Mouse (Mus musculus) testis, adult 2 months (tissue): ENCODE data around the gene Gm19402. TPM values are rescaled to one million over a fixed set of nuclear protein-coding genes. Genes with fewer than 3 reads are reported as not detected.

Source experiments
- H3K27ac ChIP-seq: fragments of 200-500 bp; 2 replicates; pipeline ENCODE4 v1.5.1; 2012; ENCODE audit warnings: low read depth, low read length; ENCODE audit not compliant: control insufficient read depth, insufficient read depth
- H3K27me3 ChIP-seq: fragments of 200-500 bp; 2 replicates; pipeline ENCODE4 v1.6.1; 2012; ENCODE audit warnings: mild to moderate bottlenecking, low read length, moderate library complexity; ENCODE audit not compliant: control insufficient read depth, insufficient read depth
- H3K36me3 ChIP-seq: fragments of 200-500 bp; 2 replicates; pipeline ENCODE4 v1.6.1; 2012; ENCODE audit warnings: mild to moderate bottlenecking, low read length; ENCODE audit not compliant: control insufficient read depth, insufficient read depth
- H3K4me1 ChIP-seq: fragments of 200-500 bp; 2 replicates; pipeline ENCODE4 v1.6.1; 2012; ENCODE audit warnings: low read length; ENCODE audit not compliant: control insufficient read depth, insufficient read depth
- H3K4me3 ChIP-seq: fragments of 200-500 bp; 2 replicates; pipeline ENCODE4 v1.5.1; 2012; ENCODE audit warnings: low read depth, mild to moderate bottlenecking, low read length, moderate library complexity, mixed read lengths; ENCODE audit not compliant: control insufficient read depth
- CTCF ChIP-seq: fragments of 200-500 bp; IDR thresholded peaks from 2 replicates; pipeline ENCODE4 v1.5.1; 2012; ENCODE audit warnings: low read depth, mild to moderate bottlenecking, inconsistent platforms, low read length, moderate library complexity; ENCODE audit not compliant: control insufficient read depth, insufficient read depth, insufficient replicate concordance
- POLR2A ChIP-seq: fragments of 200-500 bp; IDR thresholded peaks from 2 replicates; pipeline ENCODE4 v1.6.1; 2012; ENCODE audit warnings: low read depth, mild to moderate bottlenecking, inconsistent platforms, low read length, moderate library complexity; ENCODE audit not compliant: control insufficient read depth
- polyA plus RNA-seq: library from polyadenylated mRNA; depleted of rRNA; stranded (reverse); fragments of >200 nt; gene quantifications from 2 replicates; pipeline ENCODE4 v1.2.3, GENCODE M21; 2012

The Gm19402 gene
- polyA plus RNA-seq, 1 experiment: not detected

DNA sequence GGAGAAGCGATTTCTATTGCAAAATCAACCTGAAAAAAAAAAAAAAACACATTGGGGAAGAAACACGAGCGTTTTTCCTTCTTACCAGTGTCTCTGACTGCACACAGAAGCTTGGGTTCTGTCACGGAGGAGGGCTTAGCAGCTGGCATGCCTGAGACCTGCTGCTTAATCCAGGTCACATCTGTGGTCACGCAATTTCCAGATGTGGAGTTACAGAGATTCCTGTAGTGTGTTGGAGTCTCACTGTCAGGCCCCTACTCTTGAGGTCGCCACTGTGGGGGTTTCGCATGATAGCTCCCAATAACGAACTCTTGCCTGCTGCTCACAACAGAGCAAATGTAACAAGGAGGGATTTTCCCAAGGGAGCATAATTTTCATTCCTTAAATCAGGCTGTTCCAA is 6.4 kb downstream of the Gm19402 start:
- Histone ChIP-seq H3K27ac (no peak overlapping the region), H3K27me3 (no peaks in the 10 kb centered on the region), H3K4me1 (no peaks in the 10 kb centered on the region), H3K36me3 (no peaks in the 10 kb centered on the region), H3K4me3 (no peak overlapping the region)
- TF ChIP-seq CTCF (no peak), POLR2A (no peak)

DNA sequence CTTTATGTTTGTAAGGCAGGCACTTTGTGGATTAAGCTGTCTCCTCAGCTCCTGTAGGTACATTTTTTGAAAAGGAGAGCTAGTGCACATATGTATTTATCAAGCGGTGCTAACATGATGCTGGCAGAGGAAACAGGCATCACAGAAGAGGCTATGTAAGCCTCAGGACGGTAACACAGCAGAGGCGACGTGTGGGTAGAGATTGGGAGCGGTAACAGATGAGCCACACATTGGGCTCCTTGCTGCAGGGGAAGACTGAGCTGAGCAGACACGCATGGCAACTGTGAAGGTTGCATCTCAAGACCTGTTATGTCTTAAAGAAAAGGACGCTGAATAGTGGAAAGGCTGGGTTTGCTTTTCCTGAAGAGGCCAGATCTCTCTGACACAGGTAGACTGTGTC is 7.6 kb downstream of the Gm19402 start:
- H3K4me3 ChIP-seq: no peak overlapping the region
- no peak for TF ChIP-seq CTCF
- no peak for TF ChIP-seq POLR2A
- H3K27ac ChIP-seq: no peak overlapping the region
- H3K27me3 ChIP-seq: no peaks in the 10 kb centered on the region
- 0 out of 2 replicates have a peak, but pooled peaks cover 2% of the 10 kb centered on the region for H3K4me1 ChIP-seq
- H3K36me3 ChIP-seq: no peaks in the 10 kb centered on the region

DNA sequence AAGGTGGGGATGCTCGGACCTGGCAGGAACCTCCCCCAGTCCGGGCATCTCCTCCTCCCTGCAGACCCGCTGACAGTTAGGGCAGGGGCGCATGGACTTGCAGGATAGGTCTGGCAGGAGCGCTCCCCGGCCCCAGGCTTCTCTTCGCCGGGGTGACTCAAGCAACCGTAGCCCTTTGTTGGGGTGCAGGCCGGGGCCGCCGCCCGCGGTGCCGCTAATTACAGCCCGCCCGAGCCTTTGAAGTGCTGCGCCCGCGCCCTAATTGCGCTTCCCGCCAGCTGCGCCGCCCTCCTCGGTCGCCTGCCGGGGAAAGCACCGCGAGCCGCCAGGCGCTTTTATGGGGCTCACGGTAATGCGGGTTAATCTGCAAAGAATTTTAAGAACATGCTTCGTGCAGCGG is 13.0 kb downstream of the Gm19402 start:
- H3K27me3 ChIP-seq: no peaks in the 10 kb centered on the region
- H3K4me1 ChIP-seq: peaks cover 2% of the 10 kb centered on the region; the same call in 1 of the 2 replicates
- no peak for TF ChIP-seq POLR2A
- TF ChIP-seq CTCF: no peak
- no peaks in the 10 kb centered on the region for H3K36me3 ChIP-seq
- no peak overlapping the region for H3K27ac ChIP-seq
- H3K4me3 ChIP-seq: no peak overlapping the region

DNA sequence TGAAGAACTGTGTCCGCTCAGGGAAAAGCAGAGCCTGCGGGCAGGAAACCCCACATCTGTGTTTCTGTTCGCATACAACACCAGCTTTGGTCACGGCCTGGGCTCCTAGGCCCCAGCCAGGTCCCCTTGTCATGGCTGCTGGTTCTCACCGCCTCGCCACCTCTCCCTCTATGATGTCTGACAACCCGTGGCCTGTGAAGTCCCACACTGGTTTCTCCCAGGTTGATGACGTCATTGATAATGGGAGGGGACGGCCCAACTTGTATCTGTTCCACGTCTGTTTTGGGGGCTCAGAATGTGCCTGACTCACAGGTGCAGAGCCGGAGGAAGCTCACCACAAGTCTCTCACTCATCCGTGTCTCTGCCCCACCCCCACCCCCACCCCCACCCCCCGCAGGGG is 16.8 kb downstream of the Gm19402 start:
- Histone ChIP-seq H3K4me3 (no peak overlapping the region), H3K36me3 (no peaks in the 10 kb centered on the region), H3K27ac (no peak overlapping the region), H3K27me3 (no peaks in the 10 kb centered on the region), H3K4me1 (peaks cover 2% of the 10 kb centered on the region; the same call in 1 of the 2 replicates)
- no peak for TF ChIP-seq CTCF
- no peak for TF ChIP-seq POLR2A

DNA sequence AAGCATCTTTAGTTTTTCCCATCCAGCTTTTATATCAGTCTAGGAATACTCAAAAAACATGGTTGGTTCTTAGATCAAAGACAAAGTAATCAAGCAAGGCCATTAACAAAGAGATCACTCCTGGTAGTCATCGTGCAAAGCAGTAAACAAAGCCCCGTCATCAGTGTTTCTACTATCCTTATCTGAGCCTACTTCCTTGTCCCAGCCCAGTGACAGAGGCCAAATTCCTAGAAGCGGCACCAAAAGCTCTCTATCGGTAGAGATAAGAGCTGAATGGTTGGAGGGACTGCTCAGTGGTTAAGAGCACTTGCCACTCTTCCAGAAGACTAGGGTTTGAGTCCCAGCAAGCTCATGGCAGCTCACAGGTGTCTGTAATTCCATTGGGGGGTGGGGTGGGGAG is 19.0 kb downstream of the Gm19402 start:
- Histone ChIP-seq H3K27me3 (no peaks in the 10 kb centered on the region), H3K4me3 (no peak overlapping the region), H3K36me3 (no peaks in the 10 kb centered on the region), H3K27ac (no peak overlapping the region), H3K4me1 (no peaks in the 10 kb centered on the region)
- TF ChIP-seq CTCF: no peak
- no peak for TF ChIP-seq POLR2A

DNA sequence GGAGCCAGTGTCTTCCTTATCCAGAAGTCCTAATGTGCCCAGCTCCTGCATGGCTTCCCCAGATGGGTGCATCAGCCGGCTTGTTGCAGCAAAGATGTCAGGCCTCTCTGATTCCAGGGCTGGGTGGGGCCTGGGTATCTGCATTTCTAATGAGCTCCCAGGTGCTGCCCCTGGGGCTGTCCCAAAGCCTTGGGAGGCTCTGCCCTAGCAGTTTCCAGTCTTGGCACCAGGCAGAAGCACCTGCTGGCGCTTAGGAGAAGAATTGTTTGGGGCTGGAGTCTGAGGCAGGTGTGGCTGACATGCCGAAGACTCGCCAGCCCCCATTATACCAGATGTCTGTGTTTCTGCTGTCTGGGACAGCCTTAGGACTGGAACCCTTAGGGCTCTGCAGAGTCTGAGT is 19.8 kb downstream of the Gm19402 start:
- Histone ChIP-seq H3K36me3 (no peaks in the 10 kb centered on the region), H3K27ac (no peak overlapping the region), H3K4me3 (no peak overlapping the region), H3K27me3 (no peaks in the 10 kb centered on the region), H3K4me1 (no peaks in the 10 kb centered on the region)
- TF ChIP-seq POLR2A (no peak), CTCF (no peak)

DNA sequence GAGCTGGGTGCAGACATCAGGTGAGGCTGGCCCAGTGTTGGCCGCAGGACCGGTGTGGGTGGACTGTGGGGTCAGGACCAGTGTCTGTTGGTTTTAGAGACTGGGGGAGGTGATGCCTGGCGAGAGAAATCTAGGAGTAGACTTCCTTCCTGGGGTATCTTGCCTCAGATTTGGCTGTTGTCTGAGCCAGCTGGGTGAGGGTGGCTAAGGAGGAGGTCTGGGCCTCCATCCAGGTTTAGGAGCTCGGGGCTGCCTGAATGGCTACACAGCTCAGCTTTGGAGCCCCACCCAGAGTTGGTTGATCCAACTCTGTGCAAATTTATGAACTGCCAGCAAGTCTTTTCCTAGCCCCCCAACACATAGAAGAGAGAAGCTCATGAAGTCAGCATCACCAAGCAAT is 23.2 kb downstream of the Gm19402 start:
- Histone ChIP-seq H3K27me3 (no peaks in the 10 kb centered on the region), H3K4me1 (peaks cover 5% of the 10 kb centered on the region), H3K36me3 (no peaks in the 10 kb centered on the region), H3K4me3 (no peak overlapping the region), H3K27ac (no peak overlapping the region)
- TF ChIP-seq POLR2A: no peak
- TF ChIP-seq CTCF: no peak

DNA sequence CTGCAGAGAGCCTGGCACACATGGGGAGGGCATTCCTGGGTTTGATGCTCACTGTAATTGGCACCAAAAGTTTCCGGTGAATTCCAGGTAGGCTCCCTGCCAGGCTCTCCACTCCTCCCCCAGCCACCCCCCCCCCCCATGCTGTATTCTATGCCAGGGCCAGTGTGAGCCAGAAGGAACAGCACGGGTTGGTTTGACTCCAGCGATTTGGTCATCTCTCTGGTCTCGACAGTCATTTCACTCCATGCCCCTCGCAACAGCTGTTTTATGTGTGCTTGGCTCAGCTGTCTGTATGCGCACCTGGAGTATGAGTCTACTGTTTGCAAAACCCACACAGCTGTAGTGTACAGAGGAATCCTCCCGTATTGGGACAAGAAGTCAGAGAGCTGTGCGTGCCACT is 24.2 kb downstream of the Gm19402 start:
- TF ChIP-seq POLR2A: no peak
- no peak for TF ChIP-seq CTCF
- Histone ChIP-seq H3K27me3 (no peaks in the 10 kb centered on the region), H3K27ac (no peak overlapping the region), H3K4me1 (peaks cover 5% of the 10 kb centered on the region), H3K4me3 (no peak overlapping the region), H3K36me3 (no peaks in the 10 kb centered on the region)
